Mouse (Mus musculus) CH12.LX (cell line): ENCODE data around the gene Gpr158. TPM values are rescaled to one million over a fixed set of nuclear protein-coding genes. Genes with fewer than 3 reads are reported as not detected.

Experiments
- DNase-seq: peaks from one replicate; pipeline ENCODE4 v3.0.0-alpha.2; 2013; ENCODE audit errors: extremely low read depth
- H3K27ac ChIP-seq: 2 replicates; pipeline ENCODE4 v1.5.1; 2012; ENCODE audit warnings: low read depth, mild to moderate bottlenecking, control low read depth, moderate library complexity; ENCODE audit not compliant: insufficient read depth
- H3K27me3 ChIP-seq: replicated peaks from 2 replicates; pipeline ENCODE3; 2012; ENCODE audit warnings: inconsistent platforms
- H3K36me3 ChIP-seq, 2 experiments: replicated peaks in 1 of 2; 2 replicates each; pipeline versions ENCODE3 to v1.6.1; 2012; ENCODE audit warnings: inconsistent platforms in 1 of 2, low read length in 1 of 2, mild to moderate bottlenecking in 1 of 2, mixed read lengths in 1 of 2, moderate library complexity in 1 of 2; ENCODE audit not compliant: control insufficient read depth in 1 of 2, insufficient read depth in 1 of 2
- H3K4me1 ChIP-seq, 2 experiments: 2 replicates each; pipeline ENCODE4 v1.6.1; 2012; ENCODE audit warnings: inconsistent platforms in 1 of 2, moderate library complexity in 1 of 2; ENCODE audit not compliant: insufficient read depth in 2 of 2, control insufficient read depth in 1 of 2
- H3K4me2 ChIP-seq: 2 replicates; pipeline ENCODE4 v1.6.1; 2012; ENCODE audit warnings: low read depth, mild to moderate bottlenecking, control low read depth; ENCODE audit not compliant: poor library complexity, insufficient read depth, severe bottlenecking
- H3K4me3 ChIP-seq, 3 experiments: fragments of 150-350 bp in 1 of 3; sonication (generic) in 1 of 3; replicated peaks in 1 of 3; 2 replicates each; pipeline versions ENCODE3 to v1.5.1; 2011 to 2012; ENCODE audit warnings: low read depth in 2 of 3, low read length in 2 of 3, mild to moderate bottlenecking in 2 of 3, moderate library complexity in 2 of 3, control low read depth in 1 of 3, improper control_type of control experiment in 1 of 3, inconsistent platforms in 1 of 3, mixed read lengths in 1 of 3; ENCODE audit not compliant: poor library complexity in 1 of 3
- H3K79me2 ChIP-seq: replicated peaks from 2 replicates; pipeline ENCODE4 v1.6.1; 2012; ENCODE audit warnings: mild to moderate bottlenecking, moderate library complexity; ENCODE audit not compliant: control insufficient read depth, poor library complexity, insufficient read depth, severe bottlenecking; ENCODE audit errors: extremely low read depth
- H3K9ac ChIP-seq: 2 replicates; pipeline ENCODE4 v1.6.1; 2012; ENCODE audit warnings: low read depth, mild to moderate bottlenecking, control low read depth, moderate library complexity; ENCODE audit not compliant: insufficient read depth
- H3K9me3 ChIP-seq: replicated peaks from 2 replicates; pipeline ENCODE3; 2012; ENCODE audit warnings: low read length, inconsistent platforms, mixed read lengths
- BHLHE40 ChIP-seq: IDR thresholded peaks from 2 replicates; pipeline ENCODE4 v1.6.1; 2011; ENCODE audit warnings: mild to moderate bottlenecking, low read depth, low read length, improper control_type of control experiment
- CHD1 ChIP-seq: IDR thresholded peaks from 2 replicates; pipeline ENCODE4 v1.6.1; 2012; ENCODE audit warnings: low read depth, low read length, improper control_type of control experiment, inconsistent platforms
- CHD2 ChIP-seq: IDR thresholded peaks from 2 replicates; pipeline ENCODE4 v1.6.1; 2011; ENCODE audit warnings: low read length, improper control_type of control experiment
- EP300 ChIP-seq: IDR thresholded peaks from 2 replicates; pipeline ENCODE4 v1.6.1; 2011; ENCODE audit warnings: low read length, improper control_type of control experiment
- ETS1 ChIP-seq: conservative IDR thresholded peaks from 2 replicates; pipeline ENCODE4 v1.6.1; 2012; ENCODE audit warnings: low read depth, mild to moderate bottlenecking, inconsistent platforms, low read length, improper control_type of control experiment, moderate library complexity
- HCFC1 ChIP-seq: IDR thresholded peaks from 2 replicates; pipeline ENCODE4 v1.6.1; 2012; ENCODE audit warnings: low read depth, mild to moderate bottlenecking, inconsistent platforms, low read length, improper control_type of control experiment
- IRF4 ChIP-seq: IDR thresholded peaks from 2 replicates; pipeline ENCODE4 v1.6.1; 2014; ENCODE audit warnings: low read depth, mild to moderate bottlenecking, inconsistent platforms, low read length, improper control_type of control experiment
- KAT2A ChIP-seq: IDR thresholded peaks from 2 replicates; pipeline ENCODE4 v1.6.1; 2012; ENCODE audit warnings: low read length, improper control_type of control experiment, inconsistent platforms; ENCODE audit not compliant: insufficient replicate concordance
- MAFK ChIP-seq: IDR thresholded peaks from 2 replicates; pipeline ENCODE4 v1.6.1; 2011; ENCODE audit warnings: low read length, improper control_type of control experiment; ENCODE audit not compliant: insufficient replicate concordance
- MAX ChIP-seq: IDR thresholded peaks from 2 replicates; pipeline ENCODE4 v1.6.1; 2011; ENCODE audit warnings: low read length, improper control_type of control experiment
- MAZ ChIP-seq: IDR thresholded peaks from 2 replicates; pipeline ENCODE4 v1.6.1; 2012; ENCODE audit warnings: low read depth, mild to moderate bottlenecking, inconsistent platforms, low read length, improper control_type of control experiment, moderate library complexity
- MEF2A ChIP-seq: IDR thresholded peaks from 2 replicates; pipeline ENCODE4 v1.6.1; 2014; ENCODE audit warnings: low read depth, mild to moderate bottlenecking, inconsistent platforms, low read length, improper control_type of control experiment, borderline replicate concordance
- MYC ChIP-seq: IDR thresholded peaks from 2 replicates; pipeline ENCODE4 v1.6.1; 2011; ENCODE audit warnings: low read depth, mild to moderate bottlenecking, improper control_type of control experiment, low read length
- NRF1 ChIP-seq: IDR thresholded peaks from 2 replicates; pipeline ENCODE4 v1.6.1; 2014; ENCODE audit warnings: low read depth, mild to moderate bottlenecking, inconsistent platforms, low read length, improper control_type of control experiment, moderate library complexity
- PAX5 ChIP-seq: IDR thresholded peaks from 2 replicates; pipeline ENCODE4 v1.6.1; 2012; ENCODE audit warnings: low read length, inconsistent platforms, mixed read lengths
- POLR2A ChIP-seq: IDR thresholded peaks from 2 replicates; pipeline ENCODE4 v1.6.1; 2011; ENCODE audit warnings: low read depth, mild to moderate bottlenecking, improper control_type of control experiment, low read length
- POLR2AphosphoS2 ChIP-seq: IDR thresholded peaks from 2 replicates; pipeline ENCODE4 v1.6.1; 2011; ENCODE audit warnings: low read depth, low read length, improper control_type of control experiment
- RAD21 ChIP-seq: IDR thresholded peaks from 2 replicates; pipeline ENCODE4 v1.6.1; 2011; ENCODE audit warnings: low read depth, mild to moderate bottlenecking, low read length, improper control_type of control experiment, moderate library complexity
- RCOR1 ChIP-seq: conservative IDR thresholded peaks from 2 replicates; pipeline ENCODE4 v1.6.1; 2012; ENCODE audit warnings: low read depth, mild to moderate bottlenecking, inconsistent platforms, low read length, improper control_type of control experiment
- SIN3A ChIP-seq: IDR thresholded peaks from 2 replicates; pipeline ENCODE4 v1.6.1; 2012; ENCODE audit warnings: low read length, improper control_type of control experiment, inconsistent platforms
- TBP ChIP-seq: conservative IDR thresholded peaks from 2 replicates; pipeline ENCODE4 v1.6.1; 2011; ENCODE audit warnings: low read depth, low read length, improper control_type of control experiment
- TCF12 ChIP-seq: IDR thresholded peaks from 2 replicates; pipeline ENCODE4 v1.6.1; 2014; ENCODE audit warnings: low read depth, mild to moderate bottlenecking, inconsistent platforms, low read length, improper control_type of control experiment
- USF1 ChIP-seq: IDR thresholded peaks from 2 replicates; pipeline ENCODE4 v1.6.1; 2014; ENCODE audit warnings: low read depth, mild to moderate bottlenecking, inconsistent platforms, low read length, improper control_type of control experiment
- ZC3H11A ChIP-seq: IDR thresholded peaks from 2 replicates; pipeline ENCODE4 v1.6.1; 2012; ENCODE audit warnings: low read depth, mild to moderate bottlenecking, inconsistent platforms, low read length, improper control_type of control experiment
- ZMIZ1 ChIP-seq: IDR thresholded peaks from 2 replicates; pipeline ENCODE4 v1.6.1; 2012; ENCODE audit warnings: low read depth, mild to moderate bottlenecking, inconsistent platforms, low read length, improper control_type of control experiment
- ZNF384 ChIP-seq: IDR thresholded peaks from 2 replicates; pipeline ENCODE4 v1.6.1; 2012; ENCODE audit warnings: low read depth, low read length, improper control_type of control experiment, inconsistent platforms
- dilution Hi-C: fragments of 300-500 bp; cut with MboI; formaldehyde crosslinking; loops from 2 replicates; pipeline ENCODE4 v1.14.3; 2020; ENCODE audit warnings: low sequenced_read_pairs; ENCODE audit not compliant: extremely low pct_unique_long_range_greater_than_20kb, extremely low pct_ligation_motif_present
- in situ Hi-C: fragments of 300-500 bp; cut with MboI; formaldehyde crosslinking; loops from 3 replicates; pipeline ENCODE4 v1.14.3; 2019; ENCODE audit warnings: low sequenced_read_pairs, low pct_ligation_motif_present, low pct_unique_long_range_greater_than_20kb, mixed read lengths
- polyA plus RNA-seq: library from polyadenylated mRNA; unstranded; fragments of >175 nt; gene quantifications from 2 replicates; pipeline ENCODE4 v1.2.1, GENCODE M21; 2012; ENCODE audit warnings: low read depth; ENCODE audit not compliant: insufficient read length
- total RNA-seq, 2 experiments: library from RNA; depleted of rRNA; stranded (reverse); fragments of 300-350 nt in 1 of 2; fragments of >200 nt in 1 of 2; gene quantifications; 2 replicates each; pipeline ENCODE4 v1.2.3; 2012 to 2014

Gpr158 gene
- total and polyA plus RNA-seq, 3 experiments: not detected

- H3K79me2 ChIP-seq: no peaks in the 10 kb centered on the region
- dilution Hi-C loops (no loop called here), in situ Hi-C loops (no loop called here)
- TF ChIP-seq ZC3H11A: no peak
- TF ChIP-seq KAT2A: no peak
- no peak for TF ChIP-seq MYC
- TF ChIP-seq TBP: no peak
- TF ChIP-seq CHD1: no peak
- no peak for TF ChIP-seq ZMIZ1
- no peak for TF ChIP-seq ZNF384
- no peak for TF ChIP-seq MAFK
- TF ChIP-seq MEF2A: no peak
- no peak for TF ChIP-seq HCFC1
- TF ChIP-seq RAD21: no peak
- no peak for TF ChIP-seq IRF4
- no peak for TF ChIP-seq BHLHE40
- no peak for TF ChIP-seq USF1
- no peak for TF ChIP-seq MAZ
- TF ChIP-seq CHD2: no peak
- no peak for TF ChIP-seq RCOR1
- TF ChIP-seq MAX: no peak
- H3K4me2 ChIP-seq: no peak overlapping the region
- H3K9ac ChIP-seq: no peak overlapping the region
- H3K9me3 ChIP-seq: no peaks in the 10 kb centered on the region
- no peak overlapping the region for H3K27ac ChIP-seq
- no peaks in the 10 kb centered on the region for H3K27me3 ChIP-seq
- no peaks in the 10 kb centered on the region for H3K36me3 ChIP-seq
- DNase-seq: no peak
- H3K4me3 ChIP-seq: no peak overlapping the region
- peaks cover 0 to 5% of the 10 kb centered on the region in 2 experiments; a peak in 1 of 4 replicates for H3K4me1 ChIP-seq
These were observed 132.1 kb downstream of the Gpr158 start for GRCm38 (mm10) chr2:21499399-21499798.

GRCm38 (mm10) chr2:21507449-21507848, 140.1 kb downstream of the Gpr158 start:
- DNase-seq: no peak
- no peaks in the 10 kb centered on the region for H3K79me2 ChIP-seq
- TF ChIP-seq NRF1: no peak
- TF ChIP-seq TCF12: no peak
- no peak for TF ChIP-seq MEF2A
- TF ChIP-seq ETS1: no peak
- TF ChIP-seq KAT2A: no peak
- no peak for TF ChIP-seq RCOR1
- TF ChIP-seq TBP: no peak
- TF ChIP-seq MYC: no peak
- TF ChIP-seq PAX5: no peak
- no peak for TF ChIP-seq POLR2AphosphoS2
- no peak for TF ChIP-seq RAD21
- TF ChIP-seq POLR2A: no peak
- no peak for TF ChIP-seq BHLHE40
- no peak for TF ChIP-seq IRF4
- TF ChIP-seq EP300: no peak
- TF ChIP-seq SIN3A: no peak
- H3K27me3 ChIP-seq: no peaks in the 10 kb centered on the region
- no peak overlapping the region for H3K27ac ChIP-seq
- H3K9ac ChIP-seq: no peak overlapping the region
- in situ Hi-C loops: no loop called here
- H3K4me2 ChIP-seq: no peak overlapping the region
- H3K4me1 ChIP-seq: no peaks in the 10 kb centered on the region
- H3K9me3 ChIP-seq: no peaks in the 10 kb centered on the region
- H3K36me3 ChIP-seq: no peaks in the 10 kb centered on the region
- H3K4me3 ChIP-seq: no peak overlapping the region
- dilution Hi-C loops: no loop called here
